Mouse (Mus musculus): ENCODE measurements at regions not wholly inside any gene's neighbourhood (a gene's known extent, or its start where the extent isn't known, plus 50 kb on each side); places are given as distances from the start of the nearest gene placed in this dataset.

DNA sequence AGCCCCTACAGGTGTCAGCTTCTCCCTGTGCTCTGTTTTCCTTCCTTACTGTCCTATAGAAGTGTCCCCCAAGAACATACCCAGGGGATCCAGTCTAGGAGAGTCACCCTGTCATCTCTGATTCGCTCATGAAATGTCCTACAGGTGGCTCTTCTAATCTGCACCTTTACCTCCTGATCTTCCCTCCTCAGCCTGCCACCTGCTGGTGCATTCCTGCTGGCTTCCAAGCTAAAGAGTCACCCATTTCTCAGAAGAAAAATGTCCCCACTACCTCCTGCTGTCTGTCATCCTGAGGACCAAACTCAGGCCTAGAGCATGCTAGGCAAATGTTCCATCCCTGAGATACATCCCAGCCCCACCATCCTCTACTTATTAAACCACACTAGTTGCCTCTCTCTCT lies 115.6 kb upstream of the Tox3 start:
- TF ChIP-seq POLR2A (IDR thresholded peaks at IDR 0.05; ENCODE audit: control insufficient read depth, low read depth, low read length): no peak
- no peak for TF ChIP-seq CTCF (IDR thresholded peaks at IDR 0.05; ENCODE audit: control insufficient read depth, insufficient read depth, insufficient replicate concordance, low read depth, low read length)
- Histone ChIP-seq H3K4me1 (ENCODE audit: control insufficient read depth, insufficient read depth, low read length) (no peaks in the 10 kb centered on the region), H3K4me3 (ENCODE audit: control insufficient read depth, low read depth, low read length) (no peak overlapping the region)

DNA sequence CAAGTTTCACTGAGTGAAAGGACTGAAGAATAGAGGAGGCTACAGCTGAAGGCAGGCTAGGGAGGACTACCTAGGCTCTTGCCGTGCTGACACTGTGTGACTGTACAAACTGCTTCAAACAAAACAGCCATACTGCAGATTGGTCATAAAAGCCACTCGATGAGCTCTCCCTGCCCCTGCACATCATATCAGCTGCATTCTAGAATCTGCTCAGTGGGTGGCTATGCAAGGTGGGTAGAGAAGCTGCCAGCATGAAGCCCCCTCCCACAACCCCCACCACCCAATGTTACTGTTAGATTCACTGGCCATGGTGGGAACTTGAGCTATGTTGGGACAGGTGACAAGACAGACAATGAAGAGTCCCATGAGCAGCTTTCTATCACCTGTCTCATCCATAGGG lies 107.2 kb upstream of the Tox3 start:
- TF ChIP-seq CTCF (IDR thresholded peaks at IDR 0.05; ENCODE audit: control insufficient read depth, insufficient read depth, insufficient replicate concordance, low read depth, low read length) (no peak), POLR2A (IDR thresholded peaks at IDR 0.05; ENCODE audit: control insufficient read depth, low read depth, low read length) (no peak)
- Histone ChIP-seq H3K4me3 (ENCODE audit: control insufficient read depth, low read depth, low read length) (no peak overlapping the region), H3K27me3 (ENCODE audit: control insufficient read depth, insufficient read depth, low read length) (no peaks in the 10 kb centered on the region), H3K27ac (ENCODE audit: control insufficient read depth, insufficient read depth, low read depth, low read length) (no peak overlapping the region), H3K4me1 (ENCODE audit: control insufficient read depth, insufficient read depth, low read length) (no peaks in the 10 kb centered on the region), H3K36me3 (ENCODE audit: control insufficient read depth, insufficient read depth, low read length) (no peaks in the 10 kb centered on the region)

More for the DNA sequence above, 115.6 kb upstream of the Tox3 start:
- Histone ChIP-seq H3K36me3 (ENCODE audit: control insufficient read depth, insufficient read depth, low read length) (no peaks in the 10 kb centered on the region), H3K27me3 (ENCODE audit: control insufficient read depth, insufficient read depth, low read length) (no peaks in the 10 kb centered on the region), H3K27ac (ENCODE audit: control insufficient read depth, insufficient read depth, low read depth, low read length) (no peak overlapping the region)

DNA sequence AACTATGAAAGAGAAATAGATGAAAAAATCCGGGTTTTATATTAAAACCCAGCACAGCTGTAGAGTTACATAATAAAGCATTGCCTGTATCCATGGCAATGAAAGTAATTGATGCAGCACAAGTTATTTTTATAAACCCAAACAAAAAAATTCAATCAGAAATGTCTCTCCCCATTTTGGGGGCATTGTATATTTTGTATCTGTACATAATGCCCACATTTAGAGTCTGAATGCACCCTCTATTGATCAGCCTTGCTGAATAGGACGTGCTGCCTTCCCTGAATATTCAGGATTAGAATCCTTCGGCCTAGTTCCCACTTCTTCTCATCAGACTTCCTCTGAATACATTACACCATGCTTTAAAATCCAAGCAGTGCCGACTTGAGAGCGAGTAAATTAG lies 106.0 kb upstream of the Tox3 start:
- no peak overlapping the region for H3K4me3 ChIP-seq (ENCODE audit: control insufficient read depth, low read depth, low read length)
- no peaks in the 10 kb centered on the region for H3K27me3 ChIP-seq (ENCODE audit: control insufficient read depth, insufficient read depth, low read length)
- no peak overlapping the region for H3K27ac ChIP-seq (ENCODE audit: control insufficient read depth, insufficient read depth, low read depth, low read length)
- no peaks in the 10 kb centered on the region for H3K36me3 ChIP-seq (ENCODE audit: control insufficient read depth, insufficient read depth, low read length)
- no peaks in the 10 kb centered on the region for H3K4me1 ChIP-seq (ENCODE audit: control insufficient read depth, insufficient read depth, low read length)
- TF ChIP-seq POLR2A (IDR thresholded peaks at IDR 0.05; ENCODE audit: control insufficient read depth, low read depth, low read length) (no peak), CTCF (IDR thresholded peaks at IDR 0.05; ENCODE audit: control insufficient read depth, insufficient read depth, insufficient replicate concordance, low read depth, low read length) (no peak)

DNA sequence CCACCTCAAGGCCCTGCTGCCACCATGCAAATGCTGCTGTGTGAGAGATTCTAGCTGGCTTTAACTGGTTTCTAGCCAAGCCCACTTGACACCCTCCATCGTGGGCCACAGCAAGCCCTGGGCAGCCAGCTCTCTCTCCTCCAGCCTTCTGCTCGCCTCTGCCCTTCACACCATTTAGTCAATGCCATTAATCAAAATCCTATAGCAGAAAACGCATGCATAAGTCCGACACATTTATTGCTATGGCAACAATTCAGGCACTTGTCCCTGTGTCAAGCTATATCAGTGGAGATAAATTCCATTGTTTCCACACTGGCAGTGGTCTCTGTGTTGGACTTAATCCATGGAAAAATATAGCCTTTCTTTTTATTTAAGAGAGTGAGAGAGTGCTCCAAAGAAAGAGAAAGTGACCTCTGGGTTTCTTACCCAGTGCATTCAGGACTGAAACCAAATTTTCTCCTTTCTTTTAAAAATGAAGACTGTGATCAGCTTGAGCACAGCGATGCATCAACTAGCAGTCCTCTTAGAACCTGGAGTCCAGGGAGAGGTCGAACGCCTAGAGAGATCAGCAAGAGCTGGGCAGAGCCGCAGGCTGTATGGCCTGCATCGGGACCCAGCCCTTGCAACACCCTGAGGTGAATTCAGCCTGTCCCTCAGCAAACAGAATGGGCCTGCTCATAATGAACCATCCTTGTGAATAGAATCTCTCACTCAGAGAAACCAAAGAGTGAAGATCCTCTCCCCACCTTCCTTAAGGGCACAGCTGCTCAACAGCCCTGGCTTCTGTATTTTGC lies 93.1 kb upstream of the Tox3 start:
- Histone ChIP-seq H3K4me3 (ENCODE audit: control insufficient read depth, low read depth, low read length) (no peak overlapping the region), H3K27me3 (ENCODE audit: control insufficient read depth, insufficient read depth, low read length) (no peaks in the 10 kb centered on the region), H3K4me1 (ENCODE audit: control insufficient read depth, insufficient read depth, low read length) (no peaks in the 10 kb centered on the region), H3K27ac (ENCODE audit: control insufficient read depth, insufficient read depth, low read depth, low read length) (no peak overlapping the region), H3K36me3 (ENCODE audit: control insufficient read depth, insufficient read depth, low read length) (no peaks in the 10 kb centered on the region)
- TF ChIP-seq POLR2A (IDR thresholded peaks at IDR 0.05; ENCODE audit: control insufficient read depth, low read depth, low read length) (no peak), CTCF (IDR thresholded peaks at IDR 0.05; ENCODE audit: control insufficient read depth, insufficient read depth, insufficient replicate concordance, low read depth, low read length) (no peak)

DNA sequence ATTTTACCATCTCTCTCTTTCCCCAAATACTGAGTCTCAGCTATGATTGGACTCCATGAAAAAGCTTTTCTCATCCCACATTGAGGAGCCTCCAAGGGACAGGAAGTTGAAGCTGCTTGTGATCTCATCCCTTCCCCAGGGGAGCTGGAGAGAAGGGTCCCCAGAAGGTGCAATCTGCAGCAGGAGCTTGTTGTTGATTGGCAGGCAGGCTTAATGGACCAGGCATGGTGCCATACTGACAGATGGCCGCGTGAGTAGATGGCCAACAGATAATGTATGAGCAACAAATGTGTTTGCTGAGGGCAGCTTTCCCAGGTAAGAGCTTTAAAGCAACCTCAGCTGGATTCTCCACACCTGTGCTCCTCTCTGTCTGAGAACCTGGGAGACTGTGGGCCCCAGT lies 65.9 kb upstream of the Tox3 start:
- H3K4me3 ChIP-seq (ENCODE audit: control insufficient read depth, low read depth, low read length): no peak overlapping the region
- H3K27ac ChIP-seq (ENCODE audit: control insufficient read depth, insufficient read depth, low read depth, low read length): no peak overlapping the region
- H3K27me3 ChIP-seq (ENCODE audit: control insufficient read depth, insufficient read depth, low read length): no peaks in the 10 kb centered on the region
- no peaks in the 10 kb centered on the region for H3K36me3 ChIP-seq (ENCODE audit: control insufficient read depth, insufficient read depth, low read length)
- H3K4me1 ChIP-seq (ENCODE audit: control insufficient read depth, insufficient read depth, low read length): peaks cover 2% of the 10 kb centered on the region; the same call in 1 of the 2 replicates
- TF ChIP-seq CTCF (IDR thresholded peaks at IDR 0.05; ENCODE audit: control insufficient read depth, insufficient read depth, insufficient replicate concordance, low read depth, low read length): no peak
- no peak for TF ChIP-seq POLR2A (IDR thresholded peaks at IDR 0.05; ENCODE audit: control insufficient read depth, low read depth, low read length)
